Comparison of ENCODE assay signal across 21 mouse cellular contexts in the genomic region with DNA sequence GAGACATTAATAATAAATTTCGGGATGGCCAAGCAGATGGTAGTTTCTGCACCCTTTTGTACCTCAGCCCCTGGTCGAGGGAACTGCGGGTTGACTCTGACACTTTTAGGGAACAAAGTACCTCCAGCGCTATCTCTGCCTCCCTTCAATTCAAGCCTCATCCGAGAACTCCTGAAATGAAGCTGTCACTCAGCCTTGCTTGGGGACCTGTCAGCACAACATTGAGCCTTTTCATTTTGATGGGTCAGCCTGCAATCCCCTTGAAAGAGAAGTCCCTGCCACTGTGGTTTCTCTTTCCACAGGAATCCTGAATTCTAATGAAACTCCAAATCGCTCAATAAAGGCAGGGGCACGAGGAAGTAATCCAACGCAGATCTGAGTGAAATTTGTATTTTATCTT.
DNase-seq lines count a peak whose midpoint lies in the region; ATAC-seq and TF ChIP-seq lines count a peak whose summit lies in the region.
"Had no signal": no experiment of that assay in that cellular context is flagged by ENCODE, and none has a peak within 500 bp of the region (broad histone marks: within the 10 kb centered on the region; RNA-seq: fewer than 3 reads in every experiment).

No protein-coding gene starts in this region.

- H3K9ac ChIP-seq in midbrain, postnatal 0 days (replicated peaks; ENCODE audit: low read length, poor library complexity, severe bottlenecking), result no peak overlapping the region
- H3K9ac ChIP-seq in forebrain, embryonic 16.5 days (replicated peaks; ENCODE audit: low read depth, low read length), result no peak overlapping the region
- H3K9ac ChIP-seq: intestine, embryonic 15.5 days; stomach, embryonic 15.5 days had no signal

- H3K4me3 ChIP-seq in midbrain, embryonic 10.5 days, result peak overlapping the region; percentile 27
- H3K4me3 ChIP-seq in midbrain, postnatal 0 days (ENCODE audit: low read depth, low read length), result no peak overlapping the region
- no peak overlapping the region for H3K4me3 ChIP-seq in forebrain, embryonic 16.5 days (replicated peaks; ENCODE audit: low read length)
- H3K4me3 ChIP-seq: intestine, embryonic 15.5 days; left cerebral cortex, adult 2 months; stomach, embryonic 15.5 days had no signal

- ATAC-seq in midbrain, postnatal 0 days (ENCODE audit: low FRiP score), result no peak
- no peak for ATAC-seq in forebrain, embryonic 16.5 days
- 0 out of 2 replicates have a peak, but pooled peaks have one; percentile 40 for ATAC-seq in megakaryocyte, adult 5-6 weeks (ENCODE audit: poor library complexity, severe bottlenecking)
- ATAC-seq: intestine, embryonic 15.5 days had no signal

- H3K4me1 ChIP-seq in midbrain, embryonic 10.5 days, result peaks cover 32% of the 10 kb centered on the region
- H3K4me1 ChIP-seq in midbrain, postnatal 0 days (ENCODE audit: insufficient read depth, low read length), result no peaks in the 10 kb centered on the region
- peaks cover 19% of the 10 kb centered on the region for H3K4me1 ChIP-seq in forebrain, embryonic 16.5 days (replicated peaks; ENCODE audit: control insufficient read depth, insufficient read depth, low read length)
- H3K4me1 ChIP-seq: intestine, embryonic 15.5 days; stomach, embryonic 15.5 days had no signal

- H3K36me3 ChIP-seq in midbrain, embryonic 10.5 days, result no peaks in the 10 kb centered on the region
- no peaks in the 10 kb centered on the region for H3K36me3 ChIP-seq in midbrain, postnatal 0 days (ENCODE audit: insufficient read depth, low read length)
- H3K36me3 ChIP-seq in forebrain, embryonic 16.5 days (ENCODE audit: control insufficient read depth, insufficient read depth), result no peaks in the 10 kb centered on the region
- H3K36me3 ChIP-seq: intestine, embryonic 15.5 days; stomach, embryonic 15.5 days had no signal

- peak; percentile 39 for DNase-seq in midbrain, embryonic 10.5 days (ENCODE audit: low spot score)
- DNase-seq in midbrain, postnatal 0 days (ENCODE audit: low spot score), result no peak
- no peak for DNase-seq in natural killer cell, adult 2 months (ENCODE audit: low spot score in 2 of 2)
- no peak for DNase-seq in ovary, postnatal 10 days (ENCODE audit: low spot score)
- no peak for DNase-seq in thymus, postnatal 0 days (ENCODE audit: low spot score)
- DNase-seq: cerebellum, adult 8-10 months; gastrocnemius, postnatal 36 days; heart, postnatal 10 days; kidney, postnatal 36 days; layer of hippocampus, adult 9-11 months; left cerebral cortex, postnatal 4 days; liver; lung, adult 18-20 months; lung, postnatal 14 days; retina, postnatal 1 day; thymus, adult 18-20 months had no signal

- no peak overlapping the region for H3K4me2 ChIP-seq in midbrain, postnatal 0 days (ENCODE audit: low read depth, low read length, poor library complexity, severe bottlenecking)
- H3K4me2 ChIP-seq in forebrain, embryonic 16.5 days (ENCODE audit: low read length), result peak overlapping the region; percentile 11
- H3K4me2 ChIP-seq: intestine, embryonic 15.5 days; stomach, embryonic 15.5 days had no signal

- peaks cover 95% of the 10 kb centered on the region for H3K27me3 ChIP-seq in midbrain, embryonic 10.5 days (ENCODE audit: low read depth, poor library complexity, severe bottlenecking)
- H3K27me3 ChIP-seq in midbrain, postnatal 0 days (ENCODE audit: insufficient read depth, low read length), result peaks cover 16% of the 10 kb centered on the region
- no peaks in the 10 kb centered on the region for H3K27me3 ChIP-seq in forebrain, embryonic 16.5 days (replicated peaks; ENCODE audit: control insufficient read depth, insufficient read depth, low read length)
- H3K27me3 ChIP-seq: intestine, embryonic 15.5 days; stomach, embryonic 15.5 days had no signal

- H3K27ac ChIP-seq in midbrain, embryonic 10.5 days (replicated peaks), result peak overlapping the region; percentile 56
- no peak overlapping the region for H3K27ac ChIP-seq in midbrain, postnatal 0 days (ENCODE audit: low read depth, low read length)
- peak overlapping the region; percentile 14 for H3K27ac ChIP-seq in forebrain, embryonic 16.5 days (ENCODE audit: low read length)
- H3K27ac ChIP-seq: intestine, embryonic 15.5 days; left cerebral cortex, adult 2 months; stomach, embryonic 15.5 days had no signal

- no peak for TF ChIP-seq CTCF in midbrain, postnatal 0 days (IDR thresholded peaks at IDR 0.05)

- H3K9me3 ChIP-seq in midbrain, embryonic 10.5 days (replicated peaks), result no peaks in the 10 kb centered on the region
- H3K9me3 ChIP-seq in midbrain, postnatal 0 days (ENCODE audit: low read length), result no peaks in the 10 kb centered on the region
- H3K9me3 ChIP-seq in forebrain, embryonic 16.5 days (ENCODE audit: control insufficient read depth, low read length), result no peaks in the 10 kb centered on the region
- H3K9me3 ChIP-seq: intestine, embryonic 15.5 days; stomach, embryonic 15.5 days had no signal

- 17% methylated on average over 8 of the region's 8 CpGs for WGBS in midbrain, embryonic 10.5 days
- 17% methylated on average over 8 of the region's 8 CpGs for WGBS in midbrain, postnatal 0 days
- WGBS in forebrain, embryonic 16.5 days, result 18% methylated on average over 8 of the region's 8 CpGs
